Mouse (Mus musculus) embryo, embryonic 11 days (tissue): ENCODE measurements around the gene Dmac2.
A peak's percentile ranks its signal among the peaks of the same experiment; 100 is the strongest.

Experiments used
- DNase-seq: peaks from one replicate; pipeline ENCODE4 v3.0.0-alpha.2; 2015

Gene Dmac2

GRCm38 (mm10) chr7:25655601-25656428 lies 36.6 kb downstream of the Dmac2 start:
- no peak for DNase-seq

GRCm38 (mm10) chr7:25657785-25658184 lies 38.6 kb downstream of the Dmac2 start:
- DNase-seq, result no peak

DNA sequence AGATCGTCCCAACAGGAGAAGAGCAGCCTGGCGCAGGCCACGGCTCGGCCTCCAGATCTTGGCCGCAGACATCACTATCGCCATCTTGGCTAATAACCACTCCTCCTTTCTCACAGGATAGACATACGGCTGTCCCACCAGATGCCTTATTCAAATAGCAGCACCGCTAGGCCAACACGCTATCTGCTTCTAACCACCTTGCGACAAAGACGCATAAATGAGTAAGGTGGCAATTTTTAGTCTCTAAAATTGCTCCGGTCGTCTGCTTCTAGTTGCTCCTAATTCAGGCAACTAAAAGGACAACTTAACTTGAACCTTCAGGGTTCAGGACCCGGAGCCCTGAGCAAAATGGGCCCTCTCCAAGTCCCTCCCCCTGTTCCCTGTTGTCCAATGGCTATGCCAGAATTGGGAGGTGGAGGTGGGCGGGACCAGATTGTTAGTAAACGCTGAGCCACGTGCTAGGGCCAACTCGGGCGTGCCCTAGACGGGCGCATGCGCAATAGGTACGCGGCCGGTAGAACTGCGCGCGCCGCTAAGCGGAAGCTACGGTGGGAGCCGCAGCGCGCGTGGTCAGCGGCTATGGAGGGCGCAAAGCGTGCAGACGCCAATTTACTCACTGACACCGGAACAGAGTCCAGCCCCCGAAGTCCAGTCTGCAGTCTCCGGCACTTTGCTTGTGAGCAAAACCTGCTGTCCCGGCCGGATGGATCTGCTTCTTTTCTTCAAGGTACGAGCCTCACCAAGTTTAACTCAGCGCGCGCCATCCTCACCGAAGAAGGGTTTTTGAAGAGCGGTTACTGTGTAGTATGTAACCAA lies 39.7 kb downstream of the Dmac2 start, which contains the start of the genes Bckdha and Exosc5:
Bckdha (minus strand) TSS at position 325 of the 816 bp plus-strand sequence.
Exosc5 (plus strand) TSS at position 508 of the 816 bp plus-strand sequence.
- DNase-seq, result peak; percentile 100

- DNase-seq, result no peak
Measured at GRCm38 (mm10) chr7:25666381-25666780, 47.2 kb downstream of the Dmac2 start.

- no peak for DNase-seq
Measured at GRCm38 (mm10) chr7:25669158-25669557, 49.9 kb downstream of the Dmac2 start.

DNA sequence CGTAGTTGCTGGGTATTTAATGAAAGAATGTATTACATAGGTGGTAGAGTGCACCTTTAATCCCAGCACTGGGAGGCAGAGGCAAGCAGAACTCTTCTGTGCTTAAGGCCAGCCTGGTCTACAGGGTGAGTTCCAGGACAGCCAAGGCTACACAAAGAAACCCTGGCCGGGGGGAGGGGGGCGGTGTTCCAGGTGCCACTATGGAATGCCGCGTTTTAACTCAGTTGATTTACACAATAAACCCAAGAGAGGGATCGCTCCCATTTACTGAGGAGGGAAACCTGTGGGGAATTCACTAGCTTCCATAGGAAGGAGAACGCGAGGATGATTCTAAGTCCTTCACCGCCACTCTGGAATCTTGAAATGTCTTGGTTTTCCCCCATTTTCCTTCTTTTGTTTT lies 50.4 kb downstream of the Dmac2 start:
- DNase-seq, result no peak

- DNase-seq, result no peak
Measured at GRCm38 (mm10) chr7:25670096-25670495, 50.9 kb downstream of the Dmac2 start.

- no peak for DNase-seq
Measured at GRCm38 (mm10) chr7:25671686-25672085, 52.5 kb downstream of the Dmac2 start.

DNA sequence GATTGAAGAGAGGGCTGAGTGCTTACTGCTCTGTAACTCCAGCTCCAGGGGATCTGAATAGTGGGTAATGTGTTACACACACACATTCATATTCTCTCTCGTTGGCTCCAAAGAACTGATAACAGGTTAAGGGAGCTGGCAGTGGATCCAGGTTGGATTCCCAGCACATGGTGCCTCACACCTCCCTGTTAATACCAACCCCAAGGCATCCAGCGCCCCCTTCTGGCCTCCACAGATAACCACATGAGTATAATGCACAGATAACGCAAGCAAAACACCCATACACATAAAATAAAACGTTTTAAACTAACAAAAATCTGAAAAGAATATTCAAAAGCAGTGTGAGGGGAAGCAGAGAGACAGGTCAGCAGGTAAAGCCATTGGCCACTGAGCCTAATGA lies 53.2 kb downstream of the Dmac2 start:
- no peak for DNase-seq

DNA sequence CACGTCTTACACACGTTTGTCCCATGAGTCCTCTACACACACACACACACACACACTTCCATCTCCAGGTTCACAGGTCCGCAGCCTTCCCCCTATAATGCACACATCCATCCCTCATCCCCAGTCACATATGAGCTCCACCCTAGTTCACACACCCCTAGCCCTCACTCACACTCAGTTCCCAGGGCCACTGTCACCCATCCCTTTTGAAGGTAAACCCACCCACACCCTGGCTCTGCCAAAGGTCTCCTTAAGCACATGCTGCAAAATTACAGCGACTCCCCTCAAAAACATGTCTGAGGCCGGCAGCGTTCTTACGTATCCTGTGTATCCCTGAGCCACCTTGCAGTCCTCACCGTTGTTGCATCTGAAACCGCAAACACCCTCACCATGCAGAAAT lies 55.1 kb downstream of the Dmac2 start:
- DNase-seq, result no peak

- peak; percentile 21 for DNase-seq
Measured at GRCm38 (mm10) chr7:25674719-25675300, 55.6 kb downstream of the Dmac2 start, which contains the start of gene Tmem91. Gene Tmem91 (minus strand): TSS chr7:25675166.
